Mouse (Mus musculus) kidney, postnatal 10 days (tissue): ENCODE measurements around the gene Sec23a.
A peak's percentile ranks its signal among the peaks of the same experiment; 100 is the strongest.
"Not testable (repeated sequence)": the region's sequence is repeated elsewhere in the genome, so short reads cannot be mapped to it uniquely, and the experiment has no call there.

ENCODE experiments used
- DNase-seq: peaks from one replicate; pipeline ENCODE4 v3.0.0; 2021; ENCODE audit warnings: mixed read lengths

Gene Sec23a

DNA sequence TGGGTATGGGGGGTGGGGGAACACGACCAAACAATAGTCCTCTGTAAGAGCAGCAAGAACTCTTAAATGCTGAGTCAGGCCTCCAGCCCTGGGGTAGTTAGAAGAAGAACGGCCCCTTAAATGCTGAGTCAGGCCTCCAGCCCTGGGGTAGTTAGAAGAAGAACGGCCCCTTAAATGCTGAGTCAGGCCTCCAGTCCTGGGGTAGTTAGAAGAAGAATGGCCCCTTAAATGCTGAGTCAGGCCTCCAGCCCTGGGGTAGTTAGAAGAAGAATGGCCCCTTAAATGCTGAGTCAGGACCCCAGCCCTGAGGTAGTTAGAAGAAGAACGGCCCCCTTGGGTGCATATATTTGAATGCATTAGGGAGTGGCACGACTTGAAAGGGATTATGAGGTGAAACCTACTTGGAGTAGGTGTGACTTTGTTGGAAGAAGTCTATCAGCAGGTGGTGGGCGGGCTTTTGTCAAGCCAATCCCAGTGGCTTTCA lies 30.6 kb downstream of the Sec23a start:
- not testable (repeated sequence) for DNase-seq

DNA sequence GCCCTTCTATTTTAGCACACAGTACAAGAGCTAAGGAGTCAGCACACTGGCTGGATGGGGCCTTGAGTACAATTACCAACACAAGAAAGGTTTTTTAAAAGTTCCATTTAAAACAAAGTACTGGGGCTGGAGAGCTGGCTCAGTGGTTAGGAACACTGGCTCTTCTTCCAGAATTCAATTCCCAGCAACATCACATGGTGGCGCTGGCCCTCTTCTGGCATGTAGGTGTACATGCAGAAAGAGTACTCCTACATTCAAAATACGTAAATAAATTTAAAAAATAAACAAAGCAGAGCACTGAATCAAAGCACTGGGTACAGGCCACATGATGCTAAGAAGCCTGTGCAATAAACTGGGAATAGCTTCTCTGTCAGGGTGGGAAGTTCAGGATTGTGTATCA lies 34.9 kb downstream of the Sec23a start:
- DNase-seq, result peak; percentile 10

DNA sequence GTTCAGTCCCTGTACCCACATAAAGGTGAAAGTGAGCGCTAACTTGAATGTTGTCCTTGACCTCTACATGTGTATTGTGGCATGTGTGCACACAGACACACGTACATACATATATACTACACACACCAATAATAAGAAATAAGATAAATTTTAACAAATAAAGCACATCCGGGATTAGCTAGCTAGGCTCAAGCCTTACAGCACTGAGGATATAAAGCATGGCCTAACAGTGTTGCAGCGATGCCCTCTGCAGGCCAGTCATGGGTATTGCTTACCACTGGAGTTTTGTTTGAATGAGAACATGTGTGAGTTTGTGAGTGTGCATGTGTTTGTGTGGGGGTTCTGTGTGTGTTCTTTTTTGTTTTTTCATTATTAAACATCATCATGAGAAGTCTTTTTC lies 47.2 kb downstream of the Sec23a start:
- peak; percentile 20 for DNase-seq

DNA sequence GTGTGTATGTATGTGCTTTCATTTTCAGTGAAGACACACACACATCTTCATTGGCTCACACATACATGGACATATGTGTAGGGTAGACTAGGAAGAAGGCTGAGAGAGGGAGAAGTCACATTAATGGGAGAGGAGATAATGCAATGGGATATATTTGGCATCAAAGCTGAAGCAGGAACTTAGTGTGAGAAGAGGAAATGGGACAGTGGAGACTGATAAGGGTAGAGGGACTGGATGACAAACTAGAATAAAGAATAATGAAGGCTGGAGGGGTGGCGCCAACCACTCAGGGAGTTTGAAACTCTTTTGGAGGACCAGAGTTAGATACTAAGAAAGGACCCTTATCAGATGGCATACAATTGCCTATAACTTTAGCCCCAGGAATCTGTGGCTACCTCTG lies 51.0 kb downstream of the Sec23a start:
- DNase-seq, result no peak

DNA sequence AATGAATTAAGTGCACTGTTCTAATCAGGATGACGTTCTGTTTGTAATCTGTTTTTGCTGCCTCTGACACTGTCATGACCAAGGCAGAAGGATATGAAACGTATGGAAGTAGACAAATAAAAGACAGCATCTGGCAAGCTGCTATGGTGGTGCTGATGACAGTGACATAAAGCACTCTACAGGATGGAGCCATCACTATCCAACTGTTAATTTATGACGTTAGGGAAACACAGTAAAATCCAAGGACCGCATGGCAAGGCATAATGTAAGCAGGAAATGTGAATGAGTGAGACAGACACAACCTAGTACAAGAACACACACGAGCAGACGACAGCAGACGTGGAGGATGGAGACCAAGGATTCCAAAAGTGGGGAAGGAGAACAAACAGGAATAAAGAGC lies 55.2 kb downstream of the Sec23a start:
- DNase-seq, result no peak

DNA sequence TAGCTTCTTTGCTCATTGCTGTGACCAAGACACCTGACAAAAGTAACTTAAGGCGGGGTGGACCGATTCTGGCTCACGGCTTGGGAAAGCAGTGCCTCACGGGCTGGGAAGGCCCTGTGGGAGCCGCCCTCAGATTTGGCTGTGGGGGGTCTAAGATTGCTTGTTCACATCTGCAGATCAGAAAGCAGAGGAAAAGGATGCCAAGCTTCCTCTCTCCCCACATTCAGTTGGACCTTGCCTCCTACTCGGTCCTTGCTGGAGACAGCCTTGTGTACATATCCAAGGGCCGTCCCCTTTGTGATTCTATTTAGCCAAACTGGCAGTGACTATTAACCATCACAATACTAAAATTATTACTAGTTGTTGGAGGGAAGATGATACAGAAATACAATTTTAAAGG lies 55.7 kb downstream of the Sec23a start:
- DNase-seq, result no peak

DNA sequence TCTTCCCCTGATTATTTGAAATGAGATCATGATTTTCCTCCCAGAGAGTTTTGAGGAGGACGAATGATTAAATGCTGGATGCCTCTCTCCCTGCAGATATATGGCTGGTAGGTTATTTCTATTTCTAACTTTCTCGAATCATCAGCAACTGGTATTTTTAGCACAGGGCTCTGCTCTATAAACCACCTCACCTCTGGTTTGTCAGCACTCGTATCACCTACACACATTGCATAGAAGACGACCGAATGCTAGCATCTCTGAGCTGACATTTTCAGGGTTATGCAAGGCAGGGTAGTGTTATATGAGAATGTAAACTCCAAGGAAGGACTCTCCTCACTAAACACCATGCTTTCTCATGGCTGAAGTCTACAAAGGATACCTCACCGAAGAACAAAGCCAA lies 63.9 kb downstream of the Sec23a start:
- no peak for DNase-seq

DNA sequence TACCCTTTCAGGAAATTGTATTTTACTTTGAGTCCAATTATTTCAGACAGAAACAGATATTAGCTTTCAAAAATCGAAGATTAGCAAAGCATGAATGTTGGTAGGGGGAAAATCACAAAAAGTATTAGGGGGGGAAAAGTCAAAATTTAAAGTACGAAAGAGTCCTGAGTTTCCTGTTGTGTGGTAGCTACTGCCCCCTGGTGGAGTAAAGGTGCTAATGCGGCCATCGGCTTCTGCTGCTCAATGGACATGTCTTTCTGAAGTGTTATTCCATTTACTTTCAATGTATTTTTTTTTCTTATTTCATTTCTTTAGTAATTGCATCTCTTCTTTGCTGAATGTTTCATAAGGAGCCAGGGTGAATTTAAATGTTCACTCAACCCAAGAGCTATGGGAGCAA lies 64.6 kb downstream of the Sec23a start:
- peak; percentile 72 for DNase-seq

DNA sequence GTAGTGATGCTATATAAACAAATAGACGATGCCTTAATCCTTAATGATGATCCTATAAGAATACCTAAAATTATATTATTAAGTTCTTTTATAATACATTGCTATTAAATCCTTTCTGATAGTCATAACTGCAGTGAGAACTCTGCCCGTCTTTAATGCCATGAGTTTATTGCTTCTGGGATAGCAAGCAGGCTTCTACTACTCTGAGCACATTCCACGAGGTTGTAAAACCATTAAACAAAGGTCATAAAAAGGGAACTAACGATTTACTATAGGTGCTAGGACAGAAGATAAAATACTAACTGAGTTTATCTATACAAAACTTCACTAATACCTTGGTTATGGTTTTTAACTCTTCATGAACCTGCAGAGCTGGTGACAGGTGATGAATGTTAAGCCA lies 69.3 kb downstream of the Sec23a start:
- no peak for DNase-seq

DNA sequence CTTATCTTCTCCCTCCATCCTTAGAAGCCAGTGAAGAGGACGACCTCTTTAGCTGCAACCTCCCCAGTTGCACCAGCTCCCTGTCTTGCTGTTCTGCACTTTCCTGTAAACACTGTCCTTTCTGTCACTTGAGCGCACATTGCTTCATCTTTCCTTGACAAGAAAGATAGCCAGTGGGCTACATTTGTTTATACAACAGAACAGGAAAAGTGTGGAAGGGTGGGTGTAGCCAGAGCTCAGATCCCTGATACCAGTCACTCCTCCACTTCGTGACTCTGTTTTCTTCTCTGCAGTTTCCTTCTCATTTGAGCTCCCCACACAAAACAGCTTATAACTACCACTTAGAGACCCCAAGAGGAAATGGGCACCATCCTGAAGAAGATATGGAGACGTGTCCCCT lies 77.2 kb downstream of the Sec23a start:
- DNase-seq, result no peak

DNA sequence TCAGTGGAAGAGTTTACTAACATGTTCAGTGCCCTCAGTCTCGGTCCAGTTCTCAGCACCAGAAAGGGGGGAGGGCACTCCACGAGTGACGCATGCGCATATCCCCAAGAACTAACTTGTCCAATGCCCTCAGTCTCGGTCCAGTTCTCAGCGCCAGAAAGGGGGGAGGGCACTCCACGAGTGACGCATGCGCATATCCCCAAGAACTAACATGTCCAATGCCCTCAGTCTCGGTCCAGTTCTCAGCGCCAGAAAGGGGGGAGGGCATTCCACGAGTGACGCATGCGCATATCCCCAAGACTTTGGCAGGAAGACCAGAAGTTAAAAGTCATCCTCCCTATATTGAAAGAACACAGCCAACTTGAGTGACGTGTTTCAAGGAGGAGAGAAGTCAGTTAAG lies 86.8 kb downstream of the Sec23a start:
- DNase-seq, result no peak

DNA sequence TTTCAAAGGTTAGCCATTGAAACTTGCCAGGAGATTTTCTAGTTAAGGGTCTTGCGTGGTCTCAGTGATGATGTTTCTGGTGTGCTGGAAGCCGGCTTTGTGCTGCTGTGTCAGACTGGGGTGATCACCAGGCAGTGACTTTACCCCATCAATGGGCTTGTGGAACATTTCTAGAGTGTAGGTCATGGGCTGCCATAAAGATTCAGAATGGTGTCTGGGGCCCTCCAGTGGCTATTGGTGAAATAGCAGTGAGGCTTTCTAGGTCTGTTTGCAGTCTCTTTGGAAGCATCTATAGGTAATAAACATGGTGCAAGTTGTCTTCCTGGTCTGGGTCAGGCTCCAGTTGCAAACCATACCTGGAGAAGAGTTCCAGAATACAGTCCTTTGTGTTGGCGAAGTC lies 87.8 kb downstream of the Sec23a start:
- peak; percentile 42 for DNase-seq

DNA sequence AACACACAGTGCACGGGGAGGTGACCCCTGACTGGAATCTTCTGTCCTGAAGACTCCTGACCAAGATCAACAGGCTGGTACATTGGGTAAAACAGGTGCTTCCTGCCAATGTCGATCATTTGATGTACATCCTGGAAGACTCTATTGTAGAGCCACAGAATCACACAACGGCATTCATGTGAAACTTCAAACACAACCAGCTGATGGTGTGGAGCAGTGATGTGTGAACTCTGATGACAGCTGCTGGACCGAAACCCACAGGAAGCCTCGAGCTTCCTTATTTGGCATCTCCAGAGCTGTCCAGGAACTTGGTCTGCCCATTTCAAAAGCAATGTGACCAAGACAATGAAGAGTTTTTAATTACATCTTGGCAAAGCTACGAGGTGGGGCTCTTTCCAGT lies 91.0 kb downstream of the Sec23a start:
- DNase-seq, result no peak

DNA sequence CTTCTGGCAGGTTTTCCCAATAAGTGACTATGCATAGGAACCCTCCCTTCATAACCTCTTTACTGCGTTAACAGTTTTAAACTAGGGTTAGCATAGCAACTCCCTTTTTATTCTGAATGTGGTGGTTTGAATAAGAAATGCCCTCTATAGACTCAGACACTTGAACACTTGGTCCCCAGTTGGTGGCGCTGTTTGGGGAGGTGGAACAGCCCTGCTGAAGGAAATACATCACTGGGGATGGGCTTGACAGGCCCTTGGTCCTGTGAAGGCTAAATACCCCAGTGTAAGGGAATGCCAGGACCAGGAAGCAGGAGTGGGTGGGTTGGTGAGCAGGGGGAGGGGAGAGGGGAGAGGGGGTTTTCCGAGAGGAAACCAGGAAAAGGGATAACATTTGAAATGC lies 92.3 kb downstream of the Sec23a start:
- no peak for DNase-seq

DNA sequence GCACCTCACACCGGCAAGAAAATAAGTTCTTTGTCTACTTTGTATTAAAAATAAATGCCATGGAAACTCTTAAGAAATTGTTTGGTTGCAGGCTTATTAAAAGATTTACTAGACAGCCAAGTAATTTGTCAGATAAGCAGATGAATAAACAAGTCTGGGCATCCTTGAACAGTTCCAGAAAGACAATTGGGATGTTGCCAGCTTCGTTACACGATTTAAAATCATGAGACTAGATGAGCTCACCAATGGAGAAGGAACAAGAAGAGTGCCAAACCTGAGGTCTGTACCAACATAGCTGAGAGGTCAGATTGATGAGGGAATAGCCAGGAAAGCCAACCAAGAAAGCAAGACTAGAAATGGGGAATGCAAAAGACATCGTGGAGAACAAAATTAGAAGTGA lies 102.0 kb downstream of the Sec23a start:
- DNase-seq, result no peak
